In the genomic region with DNA sequence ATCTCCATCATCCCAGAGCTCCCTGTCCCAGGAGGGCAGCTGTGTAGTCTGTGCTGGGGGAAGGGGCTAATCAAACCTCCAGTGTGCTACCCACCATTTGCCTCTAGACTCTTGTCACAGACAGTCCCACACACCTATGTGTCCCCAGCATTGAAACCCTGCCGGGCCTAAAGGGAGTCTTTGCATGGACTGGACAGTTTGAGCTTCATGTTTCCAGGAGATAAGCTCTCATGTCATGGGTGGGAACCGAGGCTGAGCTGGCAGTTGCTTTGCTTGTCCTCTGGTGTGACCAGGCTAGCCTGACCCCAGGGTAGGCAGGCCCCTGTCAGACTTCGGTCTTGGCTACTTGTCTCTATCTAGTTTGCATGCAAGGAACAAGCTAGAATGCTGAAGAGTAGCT, we compare ENCODE assay signal across 10 mouse cellular contexts.
DNase-seq lines count a peak whose midpoint lies in the region; ATAC-seq and TF ChIP-seq lines count a peak whose summit lies in the region.
"Had no signal": no experiment of that assay in that cellular context is flagged by ENCODE, and none has a peak within 500 bp of the region (broad histone marks: within the 10 kb centered on the region; RNA-seq: fewer than 3 reads in every experiment).

No protein-coding gene starts in this region.

- 0 out of 2 replicates have a peak, but pooled peaks cover 6% of the 10 kb centered on the region for H3K36me3 ChIP-seq in kidney, embryonic 16.5 days (ENCODE audit: insufficient read depth, low read length)
- H3K36me3 ChIP-seq in hindbrain, embryonic 14.5 days (replicated peaks; ENCODE audit: control insufficient read depth, insufficient read depth), result 0 out of 2 replicates have a peak, but pooled peaks cover 4% of the 10 kb centered on the region

- TF ChIP-seq CTCF in bone marrow, adult 2 months (IDR thresholded peaks at IDR 0.05; ENCODE audit: control insufficient read depth, insufficient read depth, low read length), result no peak
- no peak for TF ChIP-seq CTCF in olfactory bulb, adult 2 months (IDR thresholded peaks at IDR 0.05; ENCODE audit: insufficient read depth, low read depth, low read length)

- 60% methylated on average over 3 of the region's 3 CpGs for WGBS in kidney, embryonic 16.5 days
- 49% methylated on average over 3 of the region's 3 CpGs for WGBS in bone marrow, adult 2 months
- 61% methylated on average over 3 of the region's 3 CpGs for WGBS in hindbrain, embryonic 14.5 days
- WGBS in olfactory bulb, adult 2 months, result 66% methylated on average over 3 of the region's 3 CpGs

- no peaks in the 10 kb centered on the region for H3K9me3 ChIP-seq in kidney, embryonic 16.5 days (ENCODE audit: low read length)
- no peaks in the 10 kb centered on the region for H3K9me3 ChIP-seq in hindbrain, embryonic 14.5 days (ENCODE audit: control insufficient read depth, low read length)

- peak overlapping the region; percentile 72 for H3K27ac ChIP-seq in kidney, embryonic 16.5 days (ENCODE audit: low read length)
- H3K27ac ChIP-seq in bone marrow, adult 2 months (ENCODE audit: control insufficient read depth, insufficient read depth, low read depth, low read length, poor library complexity), result peak overlapping the region; percentile 93
- 0 out of 2 replicates have a peak overlapping the region, but pooled peaks have one; percentile 32 for H3K27ac ChIP-seq in hindbrain, embryonic 14.5 days
- H3K27ac ChIP-seq in olfactory bulb, adult 2 months (ENCODE audit: insufficient read depth, low read depth, low read length), result peak overlapping the region; percentile 57
- H3K27ac ChIP-seq: gastrocnemius, adult 2 months had no signal

- DNase-seq in kidney, postnatal 4 days, result no peak
- no peak for DNase-seq in hindbrain, embryonic 14.5 days (ENCODE audit: low spot score)
- no peak for DNase-seq in cerebellum, postnatal 14 days
- DNase-seq in urinary bladder, postnatal 4 days (ENCODE audit: low spot score in 2 of 2), result no peak
- no peak for DNase-seq in ovary, postnatal 36 days (ENCODE audit: low spot score)
- DNase-seq: gastrocnemius, adult 2 months had no signal

- TF ChIP-seq POLR2A in bone marrow, adult 2 months (IDR thresholded peaks at IDR 0.05; ENCODE audit: borderline replicate concordance, control insufficient read depth, low read depth, low read length), result no peak
- no peak for TF ChIP-seq POLR2A in olfactory bulb, adult 2 months (IDR thresholded peaks at IDR 0.05; ENCODE audit: insufficient read depth, low read depth, low read length)

- H3K4me1 ChIP-seq in kidney, embryonic 16.5 days (ENCODE audit: insufficient read depth, low read length), result peaks cover 35% of the 10 kb centered on the region
- peaks cover 11% of the 10 kb centered on the region for H3K4me1 ChIP-seq in bone marrow, adult 2 months (ENCODE audit: control insufficient read depth, insufficient read depth, low read length)
- H3K4me1 ChIP-seq in hindbrain, embryonic 14.5 days (replicated peaks; ENCODE audit: control insufficient read depth, insufficient read depth, low read length), result peaks cover 32% of the 10 kb centered on the region
- H3K4me1 ChIP-seq in olfactory bulb, adult 2 months (ENCODE audit: control insufficient read depth, insufficient read depth, low read length), result peaks cover 49% of the 10 kb centered on the region

- H3K4me3 ChIP-seq in kidney, embryonic 16.5 days (ENCODE audit: low read length), result no peak overlapping the region
- H3K4me3 ChIP-seq in bone marrow, adult 2 months (replicated peaks; ENCODE audit: control insufficient read depth, low read depth, low read length), result no peak overlapping the region
- H3K4me3 ChIP-seq in hindbrain, embryonic 14.5 days (replicated peaks; ENCODE audit: low read length), result no peak overlapping the region
- no peak overlapping the region for H3K4me3 ChIP-seq in olfactory bulb, adult 2 months (ENCODE audit: insufficient read depth, low read depth, low read length)
- H3K4me3 ChIP-seq: gastrocnemius, adult 2 months; myocyte had no signal

- no peak overlapping the region for H3K4me2 ChIP-seq in kidney, embryonic 16.5 days (replicated peaks; ENCODE audit: low read depth, low read length)
- H3K4me2 ChIP-seq in hindbrain, embryonic 14.5 days (replicated peaks), result no peak overlapping the region

- no peak for ATAC-seq in kidney, embryonic 16.5 days (ENCODE audit: low FRiP score, low TSS enrichment)
- no peak for ATAC-seq in hindbrain, embryonic 14.5 days (ENCODE audit: low FRiP score)

- 0 out of 2 replicates have a peak overlapping the region, but pooled peaks have one; percentile 20 for H3K9ac ChIP-seq in kidney, embryonic 16.5 days (replicated peaks; ENCODE audit: low read length)
- no peak overlapping the region for H3K9ac ChIP-seq in hindbrain, embryonic 14.5 days

- no peaks in the 10 kb centered on the region for H3K27me3 ChIP-seq in kidney, embryonic 16.5 days (ENCODE audit: insufficient read depth, low read length)
- H3K27me3 ChIP-seq in hindbrain, embryonic 14.5 days (ENCODE audit: control insufficient read depth, insufficient read depth, low read length), result no peaks in the 10 kb centered on the region

Comparison
In these comparisons a context has a peak if more than half of its experiments do, and no peak if none do; other contexts are left out.
1. H3K27ac ChIP-seq: peak in every context shown above with its lines; median percentile 93 in bone marrow, adult 2 months; 72 in kidney, embryonic 16.5 days; 57 in olfactory bulb, adult 2 months; 32 in hindbrain, embryonic 14.5 days.